Mouse (Mus musculus): ENCODE results near the gene Hspb3. TPM values are rescaled to one million over a fixed set of nuclear protein-coding genes. Genes with fewer than 3 reads are reported as not detected.

Gene Hspb3
- total RNA-seq, 2 experiments from 2014 or later = 9.0 to 9.7 TPM

GRCm38 (mm10) chr13:113614635-113615545, 48.6 kb downstream of the Hspb3 start:
- DNase-seq (ENCODE audit: extremely low spot score in 1 of 2, low spot score in 2 of 2) = peak; percentile 65 to 87
- intact Hi-C loops (cut with DNase I) = loop anchor here (5.0 to 10.0 kb wide), 5 partner anchors 100 to 568 kb away; partner anchors contain the start of gene Gpx8

GRCm38 (mm10) chr13:113613882-113614281, 49.6 kb downstream of the Hspb3 start:
- DNase-seq (ENCODE audit: extremely low spot score in 1 of 2, low spot score in 2 of 2) = peak in 1 of 2 experiments; percentile 16
- intact Hi-C loops (cut with DNase I) = loop anchor here (10.0 kb wide), 1 partner anchor 99 kb away; no protein-coding TSS in a partner anchor

- peak in 1 of 2 experiments; percentile 34 for DNase-seq (ENCODE audit: extremely low spot score in 1 of 2, low spot score in 2 of 2)
- intact Hi-C loops (cut with DNase I) = loop anchor here (10.0 kb wide), 1 partner anchor 99 kb away; no protein-coding TSS in a partner anchor
Observed at GRCm38 (mm10) chr13:113613341-113613740, 50.1 kb downstream of the Hspb3 start.

Other genes with a start within 250 kb of the Hspb3 start
- gene Snx18, start 45.1 kb downstream of the Hspb3 start, total RNA-seq (2021) = 10 to 100 TPM; 19.0 to 20.5 TPM
- 10 to 100 TPM; 53.8 to 59.3 TPM for gene Arl15, start 130.8 kb upstream of the Hspb3 start, total RNA-seq (2021)

Measured in left cerebral cortex, postnatal 10 days (tissue).